Mouse (Mus musculus) retina, postnatal 7 days (tissue): ENCODE data around the gene Defb20.

ENCODE experiments used
- DNase-seq: peaks from one replicate; pipeline ENCODE4 v3.0.0-alpha.2; 2012; ENCODE audit warnings: low read depth, low spot score

Defb20 gene

DNA sequence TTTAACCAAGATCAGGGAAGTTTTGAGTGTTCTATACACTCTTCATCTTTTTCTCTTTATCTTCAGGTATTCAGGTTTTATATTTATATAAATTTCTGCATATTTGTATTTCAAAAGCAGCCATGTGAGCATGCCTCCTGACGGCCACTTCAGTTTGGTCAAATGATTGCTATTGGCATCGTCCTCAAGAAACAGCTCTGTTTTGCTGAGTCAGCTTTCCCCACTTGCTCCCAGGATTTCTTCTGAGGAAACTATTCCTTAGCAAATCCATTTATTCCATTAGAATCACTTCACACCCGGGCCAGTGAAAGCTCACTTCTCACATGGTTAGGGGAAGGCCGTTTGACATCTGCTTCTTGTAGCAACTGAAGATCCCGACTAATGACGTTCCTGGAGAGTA is 21.2 kb downstream of the Defb20 start:
- no peak for DNase-seq

- DNase-seq = no peak
Measured at GRCm38 (mm10) chr2:152500204-152500862, 23.5 kb downstream of the Defb20 start.

GRCm38 (mm10) chr2:152500863-152501229 is 24.0 kb downstream of the Defb20 start:
- no peak for DNase-seq

DNA sequence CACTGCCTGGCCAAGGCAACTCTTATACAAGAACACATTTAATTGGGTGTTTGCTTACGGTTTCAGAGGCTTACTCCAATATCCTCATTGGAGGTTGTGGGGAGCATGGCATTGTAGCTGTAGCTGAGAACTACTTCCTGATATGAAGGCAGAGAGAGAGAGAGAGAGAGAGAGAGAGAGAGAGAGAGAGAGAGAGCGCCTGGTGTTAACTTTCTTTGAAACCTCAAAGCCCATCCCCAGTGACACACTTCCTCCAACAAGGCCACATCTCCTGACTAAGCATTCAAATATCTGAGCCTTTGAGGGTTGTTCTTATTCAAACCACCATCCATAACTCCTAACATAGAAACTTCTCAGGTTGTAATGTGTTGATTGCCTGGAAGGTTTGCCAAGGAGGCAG is 27.1 kb downstream of the Defb20 start:
- no peak for DNase-seq

DNA sequence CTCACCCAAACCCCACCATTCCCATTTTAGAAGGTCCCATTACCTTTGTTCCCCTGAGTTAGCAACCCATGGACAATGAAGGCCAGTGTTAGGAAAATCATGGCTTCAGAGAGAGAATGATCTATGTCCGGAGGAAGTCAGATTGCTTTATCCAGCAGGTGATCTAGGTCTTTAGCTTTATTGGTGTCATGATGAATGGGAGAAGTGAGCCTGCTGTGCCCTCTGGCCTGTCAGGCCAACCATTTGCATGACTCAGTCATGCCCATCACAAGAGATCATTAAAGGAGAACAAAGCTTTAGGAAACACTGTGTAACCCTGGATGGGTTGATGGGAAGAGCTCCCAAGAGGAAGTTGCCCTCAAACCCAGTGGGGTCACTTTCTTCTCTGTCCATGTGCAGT is 34.7 kb downstream of the Defb20 start, which contains the start of gene Defb26:
Gene Defb26 (minus strand): TSS at position 101 of the 400 bp plus-strand sequence.
- DNase-seq = no peak

DNA sequence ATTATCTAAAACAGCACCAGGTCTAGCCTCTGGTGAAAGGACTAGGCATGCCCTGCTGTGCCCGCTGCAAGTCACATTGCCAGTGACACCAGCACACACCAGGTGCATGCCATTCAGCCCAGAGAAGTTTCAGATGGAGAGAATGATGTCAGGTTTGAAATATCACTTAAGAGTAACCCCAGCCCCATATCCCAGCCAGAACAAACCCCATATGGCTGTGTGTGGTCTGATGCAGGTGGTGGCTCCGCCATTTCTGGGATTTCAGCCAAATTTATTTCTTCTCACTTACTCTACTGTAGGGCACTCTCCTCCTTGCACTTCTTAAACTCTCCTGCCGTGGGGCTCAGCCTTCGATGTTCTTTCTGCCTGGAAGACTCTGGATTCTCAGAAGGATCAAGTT is 39.2 kb downstream of the Defb20 start:
- no peak for DNase-seq

DNA sequence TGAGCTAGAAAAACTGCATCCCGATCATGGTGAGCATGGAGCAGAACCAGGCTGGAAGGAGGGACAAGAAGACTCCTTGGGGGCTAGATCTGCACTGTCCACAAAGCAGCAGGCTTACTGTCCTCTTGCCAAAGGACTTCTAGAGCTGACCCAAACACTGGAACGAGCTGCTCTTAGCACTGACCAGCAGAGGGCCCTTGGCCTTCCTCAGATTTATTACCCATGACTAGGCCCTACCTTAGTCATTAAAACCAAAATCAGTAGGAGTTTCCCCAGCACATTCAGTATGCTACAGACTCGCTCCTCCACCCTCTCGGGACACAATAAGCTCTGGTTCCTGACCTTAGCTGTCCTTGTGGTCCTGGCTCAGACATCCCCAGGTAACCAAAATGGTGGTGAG is 41.1 kb downstream of the Defb20 start, which contains the start of gene Defb28:
Gene Defb28 (plus strand): TSS at position 275 of the 400 bp plus-strand sequence.
- no peak for DNase-seq
